Mouse (Mus musculus): ENCODE measurements around the gene Wdr1.
"Not testable (repeated sequence)": the region's sequence is repeated elsewhere in the genome, so short reads cannot be mapped to it uniquely, and the experiment has no call there.

The Wdr1 gene

GRCm38 (mm10) chr5:38493890-38494289 lies 69.1 kb downstream of the Wdr1 start:
- no peak for DNase-seq

DNA sequence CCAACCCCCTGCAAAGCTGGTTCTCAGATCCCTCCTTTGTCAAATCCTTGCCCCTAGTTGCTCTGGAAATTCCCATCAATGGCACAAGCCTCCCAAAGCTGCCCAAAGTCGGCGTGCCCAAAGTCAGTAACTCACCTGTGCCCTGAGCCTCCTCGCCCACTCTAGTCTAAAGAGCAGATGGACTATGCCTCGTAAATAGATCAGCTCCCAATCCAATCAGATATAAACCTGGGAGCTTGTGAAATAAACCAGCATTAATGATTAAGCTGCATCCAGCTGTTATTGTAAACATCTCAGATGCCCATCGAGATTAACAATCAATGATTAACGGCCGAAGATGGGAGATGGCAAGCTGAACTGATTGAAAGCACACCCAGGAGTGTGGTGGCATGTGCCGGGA lies 71.3 kb downstream of the Wdr1 start:
- no peak for DNase-seq

- DNase-seq: no peak
Measured at GRCm38 (mm10) chr5:38489739-38490138, 73.3 kb downstream of the Wdr1 start.

GRCm38 (mm10) chr5:38488673-38489615 lies 74.1 kb downstream of the Wdr1 start:
- no peak for DNase-seq

DNA sequence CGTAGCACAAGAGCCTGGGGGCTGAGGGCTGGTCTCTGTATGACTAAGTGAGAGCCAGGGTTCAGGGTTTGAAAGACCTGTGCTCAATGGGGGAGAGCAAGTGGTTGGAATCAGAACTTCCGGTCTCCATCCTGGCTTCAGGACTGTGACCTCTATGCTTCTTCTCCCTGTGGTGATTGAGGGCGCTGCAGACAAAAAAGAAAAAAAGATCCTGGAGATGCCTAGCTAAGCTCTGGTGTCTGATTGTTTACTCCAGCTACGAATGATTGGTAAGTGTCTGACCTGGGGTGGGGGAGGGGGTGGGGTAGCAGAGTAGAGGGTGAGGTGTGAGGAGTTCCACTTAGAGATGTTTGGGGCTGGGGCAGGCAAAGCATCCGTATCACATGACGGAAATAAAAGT lies 75.0 kb downstream of the Wdr1 start:
- no peak for DNase-seq

DNA sequence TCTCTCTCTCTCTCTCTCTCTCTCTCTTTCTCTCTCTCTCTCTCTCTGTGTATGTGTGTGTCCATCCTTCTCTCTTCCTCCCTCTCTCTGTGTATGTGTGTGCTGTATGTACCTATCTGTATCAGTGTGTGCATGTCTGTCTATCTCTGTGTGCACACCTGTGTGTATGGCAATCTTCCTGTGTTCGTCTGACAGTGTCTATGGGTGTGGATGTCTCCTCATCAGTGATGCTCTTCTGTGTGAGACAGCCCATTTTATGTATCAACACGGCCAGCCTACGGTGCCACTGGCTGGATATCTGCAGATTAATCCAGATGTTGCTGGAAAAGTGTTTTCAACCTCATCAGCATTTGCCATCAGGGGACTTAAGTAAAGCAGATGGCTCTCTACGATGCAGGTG lies 75.8 kb downstream of the Wdr1 start:
- DNase-seq: no peak

GRCm38 (mm10) chr5:38485946-38486345 lies 77.1 kb downstream of the Wdr1 start:
- no peak for DNase-seq

GRCm38 (mm10) chr5:38483518-38484110 lies 79.4 kb downstream of the Wdr1 start:
- DNase-seq: no peak

GRCm38 (mm10) chr5:38480822-38481707 lies 82.0 kb downstream of the Wdr1 start:
- peak in 1 of 2 experiments; percentile 10 for DNase-seq

DNA sequence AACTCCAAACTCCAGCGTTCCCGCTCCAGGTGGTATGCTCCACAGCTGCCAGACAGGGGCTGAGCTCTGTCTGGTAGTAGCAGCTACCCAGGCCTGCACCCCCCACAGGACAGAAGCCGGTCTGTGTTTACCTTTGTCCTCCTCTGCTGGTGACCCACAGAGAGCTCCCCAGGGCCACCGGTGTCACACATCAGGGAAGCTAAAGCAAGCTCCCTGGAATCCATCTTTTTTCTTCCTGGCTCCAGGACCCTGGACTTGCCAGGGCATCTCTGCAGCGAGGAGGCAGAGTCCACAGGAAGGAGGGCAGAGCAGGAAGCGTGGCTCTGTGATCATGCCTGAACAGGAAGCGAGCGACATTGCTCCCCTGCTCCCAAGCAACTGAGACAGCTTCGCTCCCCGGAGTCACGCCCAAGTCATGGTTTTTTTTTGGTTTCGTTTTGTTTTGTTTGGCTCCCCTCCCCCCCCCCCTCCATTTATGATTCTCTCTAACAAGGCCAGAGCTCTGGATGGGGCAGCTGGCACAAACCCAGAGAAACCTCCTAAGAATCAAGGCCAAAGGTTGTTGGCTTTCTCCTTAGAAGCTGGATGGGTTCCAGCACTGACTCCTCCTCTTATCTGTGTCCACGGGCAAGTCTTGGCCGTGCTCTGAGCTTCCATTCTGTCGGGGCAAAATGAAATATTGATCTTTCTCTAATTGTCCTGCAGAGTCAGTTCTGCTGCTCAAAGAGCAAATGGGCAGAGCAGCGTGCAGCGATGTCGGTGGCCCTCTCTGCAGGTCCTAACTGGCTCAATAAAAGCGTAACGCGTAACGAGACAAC lies 82.9 kb downstream of the Wdr1 start:
- peak; percentile 55 to 57 for DNase-seq

- DNase-seq: not testable (repeated sequence)
Measured at GRCm38 (mm10) chr5:38479545-38479907, 83.5 kb downstream of the Wdr1 start.

DNA sequence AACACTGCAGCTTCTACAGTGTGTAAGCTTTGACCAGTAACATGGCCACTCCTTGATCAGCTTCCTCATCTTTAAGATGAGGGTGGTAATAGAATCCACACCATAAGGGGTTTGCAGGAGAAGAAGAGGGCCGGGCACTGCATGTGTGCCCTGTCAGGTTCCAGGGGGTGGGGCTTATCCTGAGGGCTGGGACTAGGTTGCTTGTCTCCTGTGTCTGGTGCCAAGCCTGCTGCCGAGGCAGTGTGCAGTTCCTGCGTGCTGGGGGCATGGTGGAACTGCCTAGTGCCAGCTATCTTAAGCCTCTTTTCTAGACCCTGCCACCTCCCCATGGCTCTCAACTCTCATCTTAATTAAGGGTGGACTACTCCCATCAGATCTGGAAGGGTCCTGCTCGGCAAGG lies 84.0 kb downstream of the Wdr1 start:
- DNase-seq: peak; percentile 64 to 76

- peak; percentile 78 to 80 for DNase-seq
Measured at GRCm38 (mm10) chr5:38477731-38478445, 85.1 kb downstream of the Wdr1 start.

DNA sequence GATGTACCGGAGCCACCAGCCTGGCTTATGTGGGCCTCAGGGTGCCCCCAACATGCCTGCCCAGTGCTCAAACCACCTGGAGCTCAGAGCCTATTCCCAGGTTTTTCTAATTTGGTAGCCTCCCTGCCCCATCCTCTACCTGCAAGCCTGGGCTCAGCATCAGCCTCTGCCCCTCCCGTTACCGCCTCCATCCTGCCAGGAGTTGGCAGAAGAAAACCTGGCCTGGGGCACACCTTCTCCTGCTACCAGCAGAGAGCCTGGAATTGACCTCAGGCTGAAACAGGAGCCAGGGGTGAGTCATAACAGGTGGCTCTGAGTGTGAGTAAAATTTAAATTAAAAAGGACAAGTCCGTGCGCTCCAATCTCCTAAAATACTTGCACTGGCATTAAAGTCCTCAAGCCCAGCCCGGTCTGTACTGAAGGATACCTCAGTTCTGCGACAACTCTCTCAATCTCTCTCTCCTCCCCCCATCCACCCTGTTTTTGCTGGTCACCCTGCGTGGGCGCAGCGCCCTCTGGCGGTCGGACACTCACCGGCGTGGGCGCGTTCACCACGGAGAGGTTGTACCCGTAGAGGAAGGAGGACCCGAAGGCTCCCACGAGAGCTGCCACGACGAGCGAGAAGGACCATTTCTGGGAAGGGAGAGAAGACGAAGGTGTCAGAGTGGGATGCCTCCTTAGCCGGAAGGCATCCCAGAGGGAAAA lies 86.0 kb downstream of the Wdr1 start:
- peak; percentile 76 to 84 for DNase-seq

Data from cerebellum, adult 18-20 months (tissue).